Mouse (Mus musculus) right cerebral cortex, postnatal 4 days (tissue): Measurements from ENCODE around the gene Mybl2.

ENCODE experiments used
- DNase-seq: peaks from one replicate; pipeline ENCODE4 v3.0.0-alpha.2; 2022

Mybl2 gene

DNA sequence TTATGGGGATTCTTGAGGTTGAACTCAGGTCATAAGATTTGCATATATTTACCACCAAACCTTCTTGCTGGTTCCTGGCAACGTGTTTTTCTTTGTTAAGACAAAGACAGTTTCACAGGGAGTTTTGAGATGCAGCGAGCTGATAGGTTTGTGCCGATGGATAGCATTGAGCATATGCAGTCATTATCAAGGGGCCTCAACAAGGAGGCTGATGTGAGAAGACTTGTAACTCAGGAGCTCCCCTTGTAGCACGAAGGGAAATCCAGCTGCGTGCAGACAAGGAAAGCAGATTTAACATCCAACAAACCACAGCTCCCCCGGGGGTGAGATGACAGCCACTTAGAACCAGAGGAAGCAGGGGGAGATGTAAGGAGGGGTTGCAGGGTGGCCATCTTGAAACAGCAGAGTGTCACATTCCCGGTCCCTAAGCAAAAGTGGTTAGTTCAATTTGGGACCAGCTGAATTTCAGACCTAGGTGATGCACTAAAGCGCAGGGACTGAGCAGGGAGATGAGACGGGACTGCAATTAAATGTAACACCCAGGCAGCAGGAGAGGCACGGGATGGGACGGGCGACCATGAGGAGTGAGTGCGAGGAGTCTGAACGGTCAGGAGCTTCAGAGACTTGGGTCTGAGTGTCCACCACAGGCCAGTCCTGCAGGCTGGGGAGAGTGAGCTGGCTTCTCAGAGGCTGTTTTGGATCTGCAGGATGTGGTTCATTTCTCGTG is 66.3 kb downstream of the Mybl2 start:
- no peak for DNase-seq

GRCm38 (mm10) chr2:163121353-163121660 is 66.8 kb downstream of the Mybl2 start:
- DNase-seq, result no peak

DNA sequence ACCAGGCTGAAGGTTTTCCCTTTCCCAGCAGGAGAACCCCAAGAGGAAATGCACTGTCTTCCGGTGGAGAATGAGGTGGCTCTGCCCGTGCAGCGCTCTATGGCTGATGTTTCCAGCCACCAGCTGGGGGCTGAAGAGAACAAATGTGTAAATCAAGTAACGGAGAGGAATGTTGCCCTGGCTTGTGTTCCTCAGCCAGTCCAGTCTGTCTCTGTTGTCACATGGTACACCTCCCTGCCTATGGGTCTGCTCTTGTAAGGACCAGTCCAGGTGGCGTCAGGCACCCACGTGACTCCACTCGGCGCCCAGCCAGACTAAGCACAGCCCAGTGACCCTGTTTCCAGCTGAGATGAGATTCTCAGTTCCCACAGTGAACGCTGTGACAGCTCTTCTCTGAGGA is 67.8 kb downstream of the Mybl2 start:
- no peak for DNase-seq

GRCm38 (mm10) chr2:163123496-163123895 is 69.0 kb downstream of the Mybl2 start:
- DNase-seq, result no peak

DNA sequence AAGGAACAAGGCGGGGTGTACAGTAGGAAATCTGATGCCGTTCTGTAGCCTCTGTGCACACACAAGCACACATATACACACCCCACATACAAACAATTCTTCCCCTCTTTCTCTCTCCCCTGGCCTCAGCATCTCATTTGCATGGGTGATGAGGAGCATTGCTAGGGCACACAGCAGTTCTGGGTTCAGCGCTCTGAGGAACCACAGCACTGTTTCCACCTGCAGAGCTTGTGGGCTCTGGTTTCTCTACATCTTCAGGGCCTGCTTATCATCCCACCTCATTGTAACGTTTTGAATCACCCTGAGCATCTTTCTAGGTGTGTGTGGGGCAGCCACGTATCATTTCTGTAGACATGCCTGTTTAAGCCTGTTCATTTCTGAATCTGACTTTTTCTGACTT is 76.3 kb downstream of the Mybl2 start:
- DNase-seq, result no peak

DNA sequence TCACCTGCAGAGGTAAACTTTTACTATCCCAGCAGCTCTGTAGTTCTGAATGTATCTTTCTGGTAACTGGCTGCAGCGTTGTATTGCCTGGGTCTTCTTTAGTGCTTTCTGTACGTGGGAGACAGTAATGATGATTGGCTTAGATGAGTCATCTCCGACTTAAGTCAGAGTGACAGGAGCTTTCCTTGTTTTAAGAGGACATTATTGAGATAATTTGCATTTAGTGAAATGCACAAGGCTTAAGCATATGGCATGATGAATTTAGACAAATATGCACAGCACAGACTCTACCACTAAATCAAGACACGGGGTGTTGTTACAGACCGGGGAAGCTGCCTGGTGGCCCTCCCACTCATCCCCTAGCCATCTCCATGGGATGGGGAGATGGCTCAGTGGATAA is 77.8 kb downstream of the Mybl2 start:
- no peak for DNase-seq
